Mouse (Mus musculus) lung, embryonic 14.5 days (tissue): ENCODE measurements around the gene Eea1. TPM values are rescaled to one million over a fixed set of nuclear protein-coding genes. Genes with fewer than 3 reads are reported as not detected.

Source experiments
- ATAC-seq: fragments of 200-750 bp; cut with Nextera tagmentation; 2 replicates; pipeline ENCODE4 v1.8.0; 2017; ENCODE audit warnings: mild to moderate bottlenecking, moderate TSS enrichment, moderate library complexity; ENCODE audit not compliant: insufficient read depth
- DNase-seq: peaks from one replicate; pipeline ENCODE4 v3.0.0-alpha.2; 2015
- H3K27ac ChIP-seq: fragments of 300-500 bp; sonication (generic); 2 replicates; pipeline ENCODE4 v1.5.1; 2014; ENCODE audit warnings: low read depth, mild to moderate bottlenecking, moderate library complexity
- H3K27me3 ChIP-seq: fragments of 300-500 bp; sonication (generic); 2 replicates; pipeline ENCODE4 v1.6.1; 2014; ENCODE audit warnings: low read length, control low read depth; ENCODE audit not compliant: insufficient read depth
- H3K36me3 ChIP-seq: fragments of 300-500 bp; sonication (generic); 2 replicates; pipeline ENCODE4 v1.6.1; 2014; ENCODE audit warnings: control low read depth; ENCODE audit not compliant: insufficient read depth
- H3K4me1 ChIP-seq: fragments of 300-500 bp; sonication (generic); 2 replicates; pipeline ENCODE4 v1.6.1; 2014; ENCODE audit warnings: antibody characterized with exemption, control low read depth; ENCODE audit not compliant: insufficient read depth
- H3K4me2 ChIP-seq: fragments of 300-500 bp; sonication (generic); 2 replicates; pipeline ENCODE4 v1.6.1; 2014; ENCODE audit warnings: mild to moderate bottlenecking
- H3K4me3 ChIP-seq: fragments of 300-500 bp; sonication (generic); 2 replicates; pipeline ENCODE4 v1.5.1; 2014; ENCODE audit warnings: low read depth, low read length
- H3K9ac ChIP-seq: fragments of 300-500 bp; sonication (generic); 2 replicates; pipeline ENCODE4 v1.6.1; 2014
- H3K9me3 ChIP-seq: fragments of 300-500 bp; sonication (generic); 2 replicates; pipeline ENCODE4 v1.6.1; 2016; ENCODE audit warnings: low read depth, low read length, control low read depth
- CTCF ChIP-seq: IDR thresholded peaks from 2 replicates; pipeline ENCODE4 v1.5.1; 2016; ENCODE audit warnings: antibody characterized with exemption, low read depth
- WGBS: fragments of 180-500 bp; shearing (Covaris S2); extraction: QIAGEN DNeasy Blood & Tissue Kit; methylation state at CpG from one replicate; pipeline ENCODE4 v1.1.7; 2014; 5-methylcytosine and 5-hydroxymethylcytosine counted together
- polyA plus RNA-seq: library from polyadenylated mRNA; unstranded; fragments of >200 nt; fragmentation: Nextera tagmentation; extraction: Ambion mirVana; gene quantifications from 2 replicates; pipeline ENCODE4 v1.2.1, GENCODE M21; 2014

Eea1 gene
- polyA plus RNA-seq, 1 experiment from 2014 or later: 22.4 TPM

GRCm38 (mm10) chr10:95898471-95899154, 41.8 kb upstream of the Eea1 start:
- no peaks in the 10 kb centered on the region for H3K27me3 ChIP-seq
- H3K27ac ChIP-seq: no peak overlapping the region
- ATAC-seq: 0 out of 2 replicates have a peak, but pooled peaks have one; percentile 8
- H3K4me2 ChIP-seq: no peak overlapping the region
- peak; percentile 64 for DNase-seq
- no peaks in the 10 kb centered on the region for H3K36me3 ChIP-seq
- H3K9ac ChIP-seq: no peak overlapping the region
- WGBS: 57% methylated on average over 5 of the region's 5 CpGs
- H3K9me3 ChIP-seq: no peaks in the 10 kb centered on the region
- peak; percentile 85 for TF ChIP-seq CTCF
- H3K4me1 ChIP-seq: no peaks in the 10 kb centered on the region
- H3K4me3 ChIP-seq: no peak overlapping the region

GRCm38 (mm10) chr10:95904668-95905067, 35.8 kb upstream of the Eea1 start:
- Histone ChIP-seq H3K27me3 (no peaks in the 10 kb centered on the region), H3K4me3 (no peak overlapping the region), H3K9me3 (no peaks in the 10 kb centered on the region), H3K4me1 (no peaks in the 10 kb centered on the region), H3K36me3 (no peaks in the 10 kb centered on the region), H3K9ac (no peak overlapping the region), H3K27ac (no peak overlapping the region), H3K4me2 (no peak overlapping the region)
- 72% methylated on average over 6 of the region's 6 CpGs for WGBS
- ATAC-seq (no peak), DNase-seq (no peak)
- TF ChIP-seq CTCF: no peak

GRCm38 (mm10) chr10:95909246-95909909, 31.1 kb upstream of the Eea1 start:
- no peak overlapping the region for H3K9ac ChIP-seq
- H3K27me3 ChIP-seq: no peaks in the 10 kb centered on the region
- no peaks in the 10 kb centered on the region for H3K9me3 ChIP-seq
- TF ChIP-seq CTCF: no peak
- no peak overlapping the region for H3K27ac ChIP-seq
- H3K36me3 ChIP-seq: no peaks in the 10 kb centered on the region
- no peaks in the 10 kb centered on the region for H3K4me1 ChIP-seq
- H3K4me3 ChIP-seq: no peak overlapping the region
- DNase-seq (no peak), ATAC-seq (no peak)
- WGBS: 95% methylated on average over 4 of the region's 4 CpGs
- H3K4me2 ChIP-seq: no peak overlapping the region

- ATAC-seq (no peak), DNase-seq (no peak)
- Histone ChIP-seq H3K27ac (no peak overlapping the region), H3K9me3 (no peaks in the 10 kb centered on the region), H3K27me3 (no peaks in the 10 kb centered on the region), H3K4me3 (no peak overlapping the region), H3K4me2 (no peak overlapping the region), H3K4me1 (no peaks in the 10 kb centered on the region), H3K9ac (no peak overlapping the region), H3K36me3 (no peaks in the 10 kb centered on the region)
- TF ChIP-seq CTCF: no peak
- 73% methylated on average over 5 of the region's 5 CpGs for WGBS
Observed at GRCm38 (mm10) chr10:95911016-95911415, 29.4 kb upstream of the Eea1 start.

GRCm38 (mm10) chr10:95914434-95915174, 25.8 kb upstream of the Eea1 start:
- Histone ChIP-seq H3K9ac (no peak overlapping the region), H3K4me3 (no peak overlapping the region), H3K4me2 (no peak overlapping the region), H3K4me1 (no peaks in the 10 kb centered on the region), H3K27ac (no peak overlapping the region), H3K9me3 (no peaks in the 10 kb centered on the region), H3K36me3 (no peaks in the 10 kb centered on the region), H3K27me3 (no peaks in the 10 kb centered on the region)
- WGBS: 84% methylated on average over 5 of the region's 5 CpGs
- ATAC-seq (no peak), DNase-seq (no peak)
- TF ChIP-seq CTCF: no peak

- H3K4me1 ChIP-seq: no peaks in the 10 kb centered on the region
- ATAC-seq: no peak
- H3K27ac ChIP-seq: no peak overlapping the region
- no peak for DNase-seq
- no peak overlapping the region for H3K4me2 ChIP-seq
- no peaks in the 10 kb centered on the region for H3K27me3 ChIP-seq
- WGBS: 29% methylated on average over 3 of the region's 3 CpGs
- H3K36me3 ChIP-seq: no peaks in the 10 kb centered on the region
- H3K4me3 ChIP-seq: no peak overlapping the region
- TF ChIP-seq CTCF: no peak
- no peaks in the 10 kb centered on the region for H3K9me3 ChIP-seq
- H3K9ac ChIP-seq: no peak overlapping the region
Observed at GRCm38 (mm10) chr10:95918716-95919115, 21.7 kb upstream of the Eea1 start.
